Comparison of ENCODE assay signal across 8 mouse cellular contexts in the genomic region with DNA sequence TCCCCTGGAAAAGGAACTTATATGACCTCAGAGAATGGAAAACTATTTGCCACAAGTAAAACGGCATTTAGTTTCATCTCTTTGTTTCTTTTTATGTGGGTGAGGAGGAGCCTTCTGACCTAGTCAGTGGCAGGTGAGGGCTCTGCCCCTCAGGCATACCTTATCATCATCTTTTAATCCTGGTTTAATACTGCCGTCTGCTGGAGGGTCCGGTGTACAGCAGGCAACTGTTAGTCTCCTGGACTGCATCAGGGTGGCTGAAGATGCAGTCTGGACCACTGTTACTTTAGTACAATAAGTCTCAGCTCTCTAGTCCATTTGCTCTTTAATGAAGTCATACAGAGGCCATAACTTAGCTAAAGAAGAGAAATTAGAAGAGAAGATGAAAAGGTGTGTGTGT. TPM values are rescaled to one million over a fixed set of nuclear protein-coding genes. Genes with fewer than 3 reads are reported as not detected.
DNase-seq lines count a peak whose midpoint lies in the region; ATAC-seq lines count a peak whose summit lies in the region.

No protein-coding gene starts in this region.

- WGBS in heart, embryonic 10.5 days: 18% methylated on average over 3 of the region's 3 CpGs
- WGBS in hindbrain, embryonic 15.5 days: 18% methylated on average over 3 of the region's 3 CpGs
- WGBS in midbrain, embryonic 11.5 days: 21% methylated on average over 3 of the region's 3 CpGs

- H3K9me3 ChIP-seq in heart, embryonic 10.5 days: no peaks in the 10 kb centered on the region
- no peaks in the 10 kb centered on the region for H3K9me3 ChIP-seq in hindbrain, embryonic 15.5 days
- no peaks in the 10 kb centered on the region for H3K9me3 ChIP-seq in midbrain, embryonic 11.5 days (ENCODE audit: control insufficient read depth, low read length)

- H3K36me3 ChIP-seq in heart, embryonic 10.5 days: no peaks in the 10 kb centered on the region
- no peaks in the 10 kb centered on the region for H3K36me3 ChIP-seq in hindbrain, embryonic 15.5 days
- H3K36me3 ChIP-seq in midbrain, embryonic 11.5 days (ENCODE audit: control insufficient read depth, insufficient read depth, low read length): no peaks in the 10 kb centered on the region

- peaks cover 24% of the 10 kb centered on the region for H3K4me1 ChIP-seq in heart, embryonic 10.5 days
- no peaks in the 10 kb centered on the region; the same call in 1 of the 2 replicates for H3K4me1 ChIP-seq in hindbrain, embryonic 15.5 days (replicated peaks)
- peaks cover 13% of the 10 kb centered on the region for H3K4me1 ChIP-seq in midbrain, embryonic 11.5 days (ENCODE audit: control insufficient read depth, insufficient read depth, low read length)

- H3K4me2 ChIP-seq in hindbrain, embryonic 15.5 days: no peak overlapping the region
- no peak overlapping the region for H3K4me2 ChIP-seq in midbrain, embryonic 11.5 days

- no peak overlapping the region for H3K9ac ChIP-seq in hindbrain, embryonic 15.5 days
- H3K9ac ChIP-seq in midbrain, embryonic 11.5 days (ENCODE audit: low read length): no peak overlapping the region

- H3K27me3 ChIP-seq in heart, embryonic 10.5 days (ENCODE audit: insufficient read depth, poor library complexity, severe bottlenecking): no peaks in the 10 kb centered on the region
- no peaks in the 10 kb centered on the region for H3K27me3 ChIP-seq in hindbrain, embryonic 15.5 days
- H3K27me3 ChIP-seq in midbrain, embryonic 11.5 days (ENCODE audit: control insufficient read depth, insufficient read depth, low read length): no peaks in the 10 kb centered on the region

- H3K27ac ChIP-seq in heart, embryonic 10.5 days: no peak overlapping the region
- H3K27ac ChIP-seq in hindbrain, embryonic 15.5 days (replicated peaks): no peak overlapping the region
- H3K27ac ChIP-seq in midbrain, embryonic 11.5 days (ENCODE audit: low read depth, low read length): no peak overlapping the region

- ATAC-seq in erythroblast, adult 5-6 weeks (replicated peaks; ENCODE audit: low FRiP score, poor library complexity, severe bottlenecking): peak; percentile 77; the same call in 1 of the 2 replicates
- ATAC-seq in hindbrain, embryonic 15.5 days (ENCODE audit: low FRiP score, low read depth): peak; percentile 74; the same call in 1 of the 2 replicates
- peak; percentile 64; the same call in 1 of the 2 replicates for ATAC-seq in midbrain, embryonic 11.5 days (ENCODE audit: low FRiP score)

- DNase-seq in heart, adult 8-10 months (ENCODE audit: low spot score): peak; percentile 54
- DNase-seq in heart, embryonic 10.5 days (ENCODE audit: low spot score): no peak
- peak; percentile 57 for DNase-seq in adrenal gland, postnatal 25 days
- DNase-seq in layer of hippocampus, postnatal 36 days: peak; percentile 25 to 44
- DNase-seq in midbrain, embryonic 11.5 days (ENCODE audit: low spot score, missing footprints): peak; percentile 95
- peak; percentile 42 for DNase-seq in spleen, adult 12 weeks (ENCODE audit: low spot score)

- H3K4me3 ChIP-seq in heart, embryonic 10.5 days: no peak overlapping the region
- H3K4me3 ChIP-seq in hindbrain, embryonic 15.5 days: no peak overlapping the region
- no peak overlapping the region for H3K4me3 ChIP-seq in midbrain, embryonic 11.5 days (ENCODE audit: low read depth, low read length)

RNA-seq across cellular contexts. Expression of a gene that starts 26.9 kb away (rescaled TPM):
- total RNA-seq in heart, adult 8-10 months (2022): not detected
- polyA plus RNA-seq in heart, embryonic 10.5 days (2016; fragmentation: Nextera tagmentation; extraction: Ambion mirVana): 0.09 TPM in 1 of 2 replicates, not detected in the other
- total RNA-seq in adrenal gland, postnatal 25 days (2021): not detected in 2 replicates
- total RNA-seq in erythroblast, adult 5-6 weeks (2015; ENCODE audit: low replicate concordance): not detected in 2 replicates
- total RNA-seq in erythroblast, adult 5-6 weeks (2017; ENCODE audit: low replicate concordance): not detected in 2 replicates
- not detected in 2 replicates for polyA plus RNA-seq in hindbrain, embryonic 15.5 days (2015; fragmentation: Nextera tagmentation; extraction: Ambion mirVana)
- not detected for total RNA-seq in layer of hippocampus, postnatal 36 days (2021)
- polyA plus RNA-seq in midbrain, embryonic 11.5 days (2014; fragmentation: Nextera tagmentation; extraction: Ambion mirVana): 0.10 and 0.12 TPM in 2 replicates
